Mouse (Mus musculus): ENCODE results near the gene Atp5c1. TPM values are rescaled to one million over a fixed set of nuclear protein-coding genes. Genes with fewer than 3 reads are reported as not detected.

Atp5c1 gene
- polyA plus RNA-seq, 1 experiment from 2014 or later = 614 TPM

DNA sequence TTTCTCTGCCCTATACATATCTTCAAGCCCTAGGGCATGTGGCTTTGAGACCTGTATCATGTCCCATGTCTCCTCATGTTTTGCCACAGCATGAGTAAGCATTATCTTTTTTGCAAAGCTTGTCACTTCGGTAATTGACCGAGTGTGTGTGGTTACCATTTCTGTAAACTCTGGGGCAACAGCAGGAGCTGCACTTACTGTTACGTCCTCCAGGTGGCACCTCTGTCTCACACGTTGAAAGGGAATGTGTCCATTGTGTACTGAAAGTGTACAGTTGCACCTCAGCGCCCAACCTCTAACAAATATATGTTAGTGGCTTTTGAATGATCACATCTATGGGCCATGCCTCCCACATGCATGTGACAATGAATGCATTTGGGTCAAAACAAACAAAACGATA lies 20.9 kb upstream of the Atp5c1 start:
- Histone ChIP-seq H3K9me3 (ENCODE audit: control insufficient read depth, low read length) (no peaks in the 10 kb centered on the region), H3K4me2 (ENCODE audit: low read depth, low read length) (no peak overlapping the region), H3K9ac (ENCODE audit: low read depth, low read length) (no peak overlapping the region), H3K36me3 (ENCODE audit: control insufficient read depth, insufficient read depth, low read length) (no peaks in the 10 kb centered on the region), H3K4me1 (ENCODE audit: control insufficient read depth, insufficient read depth, low read length) (no peaks in the 10 kb centered on the region), H3K4me3 (ENCODE audit: low read depth, low read length) (no peak overlapping the region), H3K27ac (replicated peaks; ENCODE audit: low read depth, low read length) (no peak overlapping the region), H3K27me3 (replicated peaks; ENCODE audit: control insufficient read depth, insufficient read depth, low read length) (no peaks in the 10 kb centered on the region)
- WGBS = 39% methylated on average over 6 of the region's 6 CpGs
- peak; percentile 55 for DNase-seq (ENCODE audit: low spot score)
- ATAC-seq (ENCODE audit: low read depth) = peak; percentile 37; the same call in 1 of the 2 replicates

DNA sequence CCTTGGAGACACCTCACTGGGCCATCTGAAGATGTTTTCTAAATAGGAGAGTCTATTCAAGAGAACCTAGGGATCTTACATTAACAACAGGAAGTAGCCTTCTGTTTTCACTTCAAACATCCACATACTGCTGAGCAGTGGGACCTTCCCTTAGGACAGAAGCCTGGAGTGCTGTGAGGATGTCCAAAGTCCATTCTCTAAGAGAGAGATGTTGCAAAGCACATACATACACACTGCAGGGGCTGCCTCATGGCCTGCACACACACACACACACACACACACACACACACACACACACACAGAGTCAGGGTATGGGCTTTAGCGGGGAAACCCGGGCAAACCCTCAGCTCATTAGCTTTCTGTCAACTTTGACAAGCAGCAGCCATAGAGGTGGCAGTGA lies 20.2 kb upstream of the Atp5c1 start:
- no peak overlapping the region for H3K4me3 ChIP-seq (ENCODE audit: low read depth, low read length)
- H3K9ac ChIP-seq (ENCODE audit: low read depth, low read length) = no peak overlapping the region
- ATAC-seq (ENCODE audit: low read depth) (no peak), DNase-seq (ENCODE audit: low spot score) (no peak)
- no peaks in the 10 kb centered on the region for H3K9me3 ChIP-seq (ENCODE audit: control insufficient read depth, low read length)
- no peaks in the 10 kb centered on the region for H3K36me3 ChIP-seq (ENCODE audit: control insufficient read depth, insufficient read depth, low read length)
- H3K27me3 ChIP-seq (replicated peaks; ENCODE audit: control insufficient read depth, insufficient read depth, low read length) = no peaks in the 10 kb centered on the region
- no peak overlapping the region for H3K27ac ChIP-seq (replicated peaks; ENCODE audit: low read depth, low read length)
- H3K4me1 ChIP-seq (ENCODE audit: control insufficient read depth, insufficient read depth, low read length) = no peaks in the 10 kb centered on the region
- 74% methylated on average over 2 of the region's 2 CpGs for WGBS
- H3K4me2 ChIP-seq (ENCODE audit: low read depth, low read length) = no peak overlapping the region

DNA sequence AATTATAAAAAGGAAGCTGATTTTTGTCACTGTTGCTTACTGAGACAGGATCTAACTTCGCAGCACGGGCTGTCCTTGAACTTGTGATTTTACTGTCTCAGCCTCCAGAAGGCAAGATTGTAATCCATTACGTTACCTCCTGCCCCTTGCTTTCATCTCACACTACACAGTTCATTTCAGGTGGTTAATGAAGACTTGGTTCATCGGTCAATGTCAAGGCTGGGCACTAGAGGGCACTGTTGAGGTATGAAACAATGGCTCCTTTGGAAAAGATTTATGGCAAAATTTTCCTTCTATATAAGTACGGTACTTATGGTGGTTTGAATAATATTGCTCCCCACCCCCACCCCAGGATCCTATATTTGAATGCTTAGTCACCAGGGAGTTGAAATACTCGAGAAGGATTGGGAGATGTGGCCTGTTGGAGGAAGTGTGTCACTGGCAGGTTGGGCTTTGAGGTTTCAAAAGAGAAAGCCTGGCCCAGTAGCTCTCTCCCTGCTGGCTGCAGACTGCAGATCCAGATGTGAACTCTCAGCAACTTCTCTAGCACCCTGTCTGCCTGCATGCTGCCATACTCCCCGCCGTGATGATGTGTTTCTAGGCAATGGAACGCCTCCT lies 18.4 kb upstream of the Atp5c1 start:
- H3K27me3 ChIP-seq (replicated peaks; ENCODE audit: control insufficient read depth, insufficient read depth, low read length) = no peaks in the 10 kb centered on the region
- no peak overlapping the region for H3K4me2 ChIP-seq (ENCODE audit: low read depth, low read length)
- no peaks in the 10 kb centered on the region for H3K9me3 ChIP-seq (ENCODE audit: control insufficient read depth, low read length)
- H3K36me3 ChIP-seq (ENCODE audit: control insufficient read depth, insufficient read depth, low read length) = no peaks in the 10 kb centered on the region
- no peak overlapping the region for H3K9ac ChIP-seq (ENCODE audit: low read depth, low read length)
- WGBS = 34% methylated on average over 9 of the region's 9 CpGs
- DNase-seq (ENCODE audit: low spot score) = peak; percentile 53
- H3K4me1 ChIP-seq (ENCODE audit: control insufficient read depth, insufficient read depth, low read length) = no peaks in the 10 kb centered on the region
- ATAC-seq (ENCODE audit: low read depth) = 0 out of 2 replicates have a peak, but pooled peaks have one; percentile 15
- no peak overlapping the region for H3K4me3 ChIP-seq (ENCODE audit: low read depth, low read length)
- no peak overlapping the region for H3K27ac ChIP-seq (replicated peaks; ENCODE audit: low read depth, low read length)

DNA sequence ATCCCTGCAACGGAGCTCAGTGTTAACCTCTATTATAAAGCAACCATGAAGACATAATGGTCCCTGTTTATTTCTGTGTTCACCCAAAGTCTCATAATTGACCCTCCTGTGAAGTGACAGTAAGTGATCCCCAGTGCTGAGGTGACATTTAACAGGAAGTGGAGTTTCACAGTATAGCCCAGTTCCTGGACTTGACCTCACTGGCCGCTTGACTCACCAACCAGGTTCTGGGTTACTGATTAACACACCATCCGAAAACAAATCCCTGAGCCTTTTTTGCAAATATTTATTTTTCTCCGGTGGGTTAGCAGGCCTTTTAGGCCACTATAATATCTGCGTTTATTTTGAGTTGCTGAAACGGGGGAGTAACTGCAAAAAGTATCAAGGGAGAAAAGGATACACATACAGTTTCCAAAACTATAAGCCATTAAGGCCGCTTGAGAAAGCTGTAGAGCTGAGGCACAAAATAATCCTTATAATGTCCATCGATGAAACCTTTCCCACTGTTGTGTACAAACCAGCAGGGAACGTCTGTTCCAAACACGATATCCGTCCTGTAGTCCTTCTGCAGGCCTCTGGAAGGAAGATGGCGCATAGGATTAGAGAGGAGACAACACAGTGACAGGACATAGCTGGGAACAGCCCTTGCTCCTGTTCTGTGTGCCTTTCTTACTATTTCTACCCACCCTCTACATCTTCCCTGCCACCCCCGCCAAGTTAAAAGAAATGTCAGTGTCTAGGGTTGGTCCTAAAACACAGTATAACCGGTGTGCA lies 14.2 kb upstream of the Atp5c1 start:
- Histone ChIP-seq H3K4me3 (ENCODE audit: low read depth, low read length) (no peak overlapping the region), H3K27ac (replicated peaks; ENCODE audit: low read depth, low read length) (no peak overlapping the region), H3K9me3 (ENCODE audit: control insufficient read depth, low read length) (no peaks in the 10 kb centered on the region), H3K4me1 (ENCODE audit: control insufficient read depth, insufficient read depth, low read length) (no peaks in the 10 kb centered on the region), H3K36me3 (ENCODE audit: control insufficient read depth, insufficient read depth, low read length) (peaks cover 34% of the 10 kb centered on the region), H3K9ac (ENCODE audit: low read depth, low read length) (no peak overlapping the region), H3K27me3 (replicated peaks; ENCODE audit: control insufficient read depth, insufficient read depth, low read length) (no peaks in the 10 kb centered on the region), H3K4me2 (ENCODE audit: low read depth, low read length) (no peak overlapping the region)
- ATAC-seq (ENCODE audit: low read depth) = no peak
- 85% methylated on average over 14 of the region's 14 CpGs for WGBS
- DNase-seq (ENCODE audit: low spot score) = no peak

DNA sequence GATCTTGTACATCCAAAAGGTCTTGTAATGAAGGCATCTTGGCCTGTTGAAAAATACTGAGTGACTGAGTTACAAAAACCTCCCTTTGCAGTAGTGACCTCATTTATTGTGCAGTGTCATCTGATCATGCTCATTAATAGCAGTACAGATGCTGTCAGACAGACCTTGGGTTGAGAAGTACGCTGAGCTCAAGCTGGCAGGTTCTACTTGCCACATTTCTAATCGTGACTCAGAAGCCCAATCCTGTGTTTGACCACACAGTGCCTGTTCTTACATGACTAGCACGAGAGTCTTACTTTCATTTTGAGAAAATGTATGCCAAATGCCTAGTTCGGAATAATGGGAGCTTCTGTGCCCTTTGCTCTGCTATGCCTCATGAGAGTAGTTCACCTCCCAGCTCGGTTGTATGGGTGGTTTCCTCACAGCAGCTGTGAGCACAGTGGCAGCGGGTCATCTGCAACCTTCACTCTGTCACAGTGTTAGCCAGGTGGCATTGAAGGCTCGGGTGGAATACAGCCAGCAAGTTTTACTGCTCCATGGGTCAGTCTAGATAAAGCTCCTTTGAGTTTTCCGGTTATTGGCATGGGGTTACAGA lies 7.0 kb upstream of the Atp5c1 start:
- Histone ChIP-seq H3K4me3 (ENCODE audit: low read depth, low read length) (no peak overlapping the region), H3K36me3 (ENCODE audit: control insufficient read depth, insufficient read depth, low read length) (peaks cover 57% of the 10 kb centered on the region), H3K4me1 (ENCODE audit: control insufficient read depth, insufficient read depth, low read length) (no peaks in the 10 kb centered on the region), H3K9ac (ENCODE audit: low read depth, low read length) (no peak overlapping the region), H3K9me3 (ENCODE audit: control insufficient read depth, low read length) (no peaks in the 10 kb centered on the region), H3K27me3 (replicated peaks; ENCODE audit: control insufficient read depth, insufficient read depth, low read length) (no peaks in the 10 kb centered on the region), H3K4me2 (ENCODE audit: low read depth, low read length) (no peak overlapping the region), H3K27ac (replicated peaks; ENCODE audit: low read depth, low read length) (no peak overlapping the region)
- WGBS = 80% methylated on average over 8 of the region's 8 CpGs
- ATAC-seq (ENCODE audit: low read depth) (no peak), DNase-seq (ENCODE audit: low spot score) (no peak)

DNA sequence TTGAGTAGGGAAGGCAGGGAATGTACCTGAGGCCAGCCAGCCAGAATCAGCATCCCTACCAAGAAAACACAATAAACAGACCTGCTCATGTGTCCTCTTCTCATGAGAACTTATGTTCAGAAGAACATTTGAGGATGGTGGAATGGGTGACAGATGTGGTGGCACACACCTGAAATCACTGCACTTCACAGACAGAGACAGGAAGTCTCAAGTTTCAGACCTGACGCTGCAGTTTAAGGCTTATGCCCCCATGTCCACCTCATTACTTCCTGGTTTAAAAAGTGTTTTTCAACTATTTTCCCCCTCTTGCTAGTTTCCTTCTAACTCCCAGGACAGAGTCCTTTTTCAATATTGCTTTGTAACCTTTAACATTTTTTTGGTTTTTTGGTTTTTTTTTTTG lies 2.4 kb upstream of the Atp5c1 start:
- WGBS = 42% methylated on average over 1 of the region's 1 CpGs
- H3K4me2 ChIP-seq (ENCODE audit: low read depth, low read length) = no peak overlapping the region

DNA sequence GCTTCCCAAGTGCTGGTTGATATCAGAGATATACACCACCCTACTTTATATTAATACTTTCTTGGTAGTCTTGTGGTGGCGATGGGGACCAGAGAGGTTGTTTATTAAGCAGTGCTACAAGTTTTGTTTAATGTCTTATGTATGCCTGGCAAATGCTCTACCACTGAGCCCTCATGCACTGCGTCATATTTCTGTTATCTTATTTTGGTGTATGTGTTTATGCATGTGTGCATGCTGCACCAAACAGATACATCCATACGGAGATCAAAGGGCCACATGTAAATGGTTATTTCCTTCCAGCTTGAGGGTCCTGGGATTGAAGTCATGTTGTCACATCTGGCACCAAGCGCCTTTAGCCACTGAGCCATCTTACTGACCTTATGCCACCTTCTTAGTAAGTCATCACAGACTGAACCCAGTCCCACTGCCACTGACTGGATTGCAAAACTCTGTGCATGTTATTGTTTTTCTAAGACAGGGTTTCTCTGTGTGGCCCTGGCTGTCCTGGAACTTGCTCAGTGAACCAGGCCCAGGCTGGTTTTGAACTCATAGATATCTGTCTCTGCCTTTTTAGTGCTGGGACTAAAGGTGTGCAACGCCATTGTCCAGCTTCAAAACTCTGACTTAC lies 1.3 kb upstream of the Atp5c1 start:
- ATAC-seq (ENCODE audit: low read depth) = no peak
- Histone ChIP-seq H3K27me3 (replicated peaks; ENCODE audit: control insufficient read depth, insufficient read depth, low read length) (no peaks in the 10 kb centered on the region), H3K4me2 (ENCODE audit: low read depth, low read length) (peak overlapping the region; percentile 82), H3K9me3 (ENCODE audit: control insufficient read depth, low read length) (no peaks in the 10 kb centered on the region), H3K27ac (replicated peaks; ENCODE audit: low read depth, low read length) (no peak overlapping the region), H3K4me3 (ENCODE audit: low read depth, low read length) (peak overlapping the region; percentile 99), H3K9ac (ENCODE audit: low read depth, low read length) (peak overlapping the region; percentile 99), H3K4me1 (ENCODE audit: control insufficient read depth, insufficient read depth, low read length) (peaks cover 29% of the 10 kb centered on the region), H3K36me3 (ENCODE audit: control insufficient read depth, insufficient read depth, low read length) (peaks cover 20% of the 10 kb centered on the region; the same call in 1 of the 2 replicates)
- WGBS = 80% methylated on average over 5 of the region's 5 CpGs
- DNase-seq (ENCODE audit: low spot score) = no peak

More for the DNA sequence above, 2.4 kb upstream of the Atp5c1 start:
- no peak for ATAC-seq (ENCODE audit: low read depth)
- no peak overlapping the region for H3K9ac ChIP-seq (ENCODE audit: low read depth, low read length)
- H3K36me3 ChIP-seq (ENCODE audit: control insufficient read depth, insufficient read depth, low read length) = peaks cover 27% of the 10 kb centered on the region; the same call in 1 of the 2 replicates
- no peaks in the 10 kb centered on the region for H3K9me3 ChIP-seq (ENCODE audit: control insufficient read depth, low read length)
- no peak for DNase-seq (ENCODE audit: low spot score)
- no peak overlapping the region for H3K4me3 ChIP-seq (ENCODE audit: low read depth, low read length)
- H3K27me3 ChIP-seq (replicated peaks; ENCODE audit: control insufficient read depth, insufficient read depth, low read length) = no peaks in the 10 kb centered on the region
- no peak overlapping the region for H3K27ac ChIP-seq (replicated peaks; ENCODE audit: low read depth, low read length)
- peaks cover 24% of the 10 kb centered on the region for H3K4me1 ChIP-seq (ENCODE audit: control insufficient read depth, insufficient read depth, low read length)

DNA sequence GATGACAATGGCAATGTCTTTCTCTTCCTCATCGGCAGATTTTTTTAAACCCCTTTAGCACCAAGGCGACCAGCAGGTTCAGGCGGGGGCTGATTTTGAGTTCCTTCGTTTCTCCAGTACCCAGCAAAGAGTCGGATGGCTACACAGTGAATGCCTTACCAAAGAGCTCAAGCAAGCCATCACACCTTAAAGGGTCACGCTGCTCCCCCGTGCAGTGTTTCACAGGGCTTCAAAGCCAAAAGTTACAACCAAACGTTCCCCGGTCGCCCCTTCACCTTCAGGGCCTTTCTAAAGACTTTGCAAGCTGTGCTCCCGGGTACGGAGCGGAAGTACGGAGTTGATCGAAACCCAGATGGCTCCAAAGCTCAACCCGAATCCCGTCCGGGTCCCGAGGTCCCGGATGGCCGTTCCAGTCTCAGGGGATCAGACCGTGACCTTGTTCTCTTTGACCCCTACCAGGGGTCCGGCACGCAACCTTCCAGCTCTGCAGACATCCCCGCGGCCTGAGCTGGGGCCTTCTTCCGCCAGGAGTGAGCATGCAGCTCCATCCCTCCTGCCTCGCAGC lies 483 bp downstream of the Atp5c1 start:
- H3K27ac ChIP-seq (replicated peaks; ENCODE audit: low read depth, low read length) = peak overlapping the region; percentile 91
- under 1% methylated on average over 28 of the region's 28 CpGs for WGBS
- peak overlapping the region; percentile 82 for H3K4me2 ChIP-seq (ENCODE audit: low read depth, low read length)
- H3K36me3 ChIP-seq (ENCODE audit: control insufficient read depth, insufficient read depth, low read length) = 0 out of 2 replicates have a peak, but pooled peaks cover 9% of the 10 kb centered on the region
- no peaks in the 10 kb centered on the region for H3K9me3 ChIP-seq (ENCODE audit: control insufficient read depth, low read length)
- H3K9ac ChIP-seq (ENCODE audit: low read depth, low read length) = peak overlapping the region; percentile 99
- ATAC-seq (ENCODE audit: low read depth) (peak; percentile 38), DNase-seq (ENCODE audit: low spot score) (peak; percentile 30)
- H3K27me3 ChIP-seq (replicated peaks; ENCODE audit: control insufficient read depth, insufficient read depth, low read length) = no peaks in the 10 kb centered on the region
- H3K4me3 ChIP-seq (ENCODE audit: low read depth, low read length) = peak overlapping the region; percentile 99
- H3K4me1 ChIP-seq (ENCODE audit: control insufficient read depth, insufficient read depth, low read length) = peaks cover 29% of the 10 kb centered on the region
